Comparison of ENCODE assay signal across 10 mouse cellular contexts in the genomic region with DNA sequence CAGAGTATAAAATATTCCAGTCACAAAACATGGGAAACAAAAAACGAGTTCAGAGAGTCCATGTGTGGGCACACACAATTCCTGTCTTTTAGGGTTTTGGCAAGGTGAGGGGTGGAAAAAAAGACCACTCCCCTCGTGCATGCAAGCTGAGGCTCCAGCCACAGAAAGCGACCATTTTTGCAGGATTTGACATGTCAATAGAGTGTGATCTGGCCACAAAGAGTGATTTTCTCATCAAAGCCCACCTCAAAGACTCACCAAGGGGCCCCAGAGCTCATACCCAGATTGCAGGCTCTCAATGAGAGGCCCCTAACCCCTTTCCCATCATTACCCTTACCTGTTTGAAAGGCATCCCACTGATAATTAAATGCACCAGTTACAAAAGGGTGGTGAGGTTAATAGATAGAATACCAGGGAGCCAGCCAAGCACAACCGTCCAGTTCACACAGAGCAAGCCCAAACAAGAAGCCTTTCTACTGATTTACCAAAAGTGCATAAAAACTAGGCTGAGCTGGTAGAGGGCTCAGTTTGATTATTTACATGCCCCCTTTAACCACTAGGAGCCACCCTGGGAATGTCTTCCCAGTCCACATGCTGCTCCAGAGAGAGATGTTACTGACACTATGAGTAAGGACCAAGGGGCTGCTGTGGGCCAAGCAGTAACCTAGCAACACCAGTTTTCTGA. TPM values are rescaled to one million over a fixed set of nuclear protein-coding genes. Genes with fewer than 3 reads are reported as not detected.
A peak's percentile ranks its signal among the peaks of the same experiment; 100 is the strongest.
DNase-seq lines count a peak whose midpoint lies in the region; ATAC-seq and TF ChIP-seq lines count a peak whose summit lies in the region.
"Had no signal": no experiment of that assay in that cellular context is flagged by ENCODE, and none has a peak within 500 bp of the region (broad histone marks: within the 10 kb centered on the region; RNA-seq: fewer than 3 reads in every experiment).

No protein-coding gene starts in this region.

- H3K79me2 ChIP-seq in myocyte (ENCODE audit: control insufficient read depth, insufficient read depth), result peaks cover 73% of the 10 kb centered on the region

- H3K36me3 ChIP-seq in heart, embryonic 10.5 days, result peaks cover 15% of the 10 kb centered on the region
- H3K36me3 ChIP-seq in embryonic facial prominence, embryonic 11.5 days (replicated peaks; ENCODE audit: control insufficient read depth, insufficient read depth, low read depth, low read length), result no peaks in the 10 kb centered on the region
- peaks cover 4% of the 10 kb centered on the region for H3K36me3 ChIP-seq in myocyte (ENCODE audit: control insufficient read depth, insufficient read depth)

- H3K27ac ChIP-seq in heart, embryonic 10.5 days, result 0 out of 2 replicates have a peak overlapping the region, but pooled peaks have one; percentile 32
- no peak overlapping the region for H3K27ac ChIP-seq in embryonic facial prominence, embryonic 11.5 days (replicated peaks; ENCODE audit: low read depth, low read length)

- DNase-seq in heart, embryonic 10.5 days (ENCODE audit: low spot score), result no peak
- no peak for DNase-seq in heart, postnatal 10 days
- DNase-seq in embryonic facial prominence, embryonic 11.5 days (ENCODE audit: low spot score), result peak; percentile 51
- peak; percentile 28 for DNase-seq in kidney, adult 18-20 months
- DNase-seq in adrenal gland, adult 18-20 months (ENCODE audit: low spot score in 2 of 2), result no peak
- DNase-seq in layer of hippocampus, adult 8-10 months (ENCODE audit: low spot score in 2 of 2), result no peak
- no peak for DNase-seq in adrenal gland, postnatal 25 days
- DNase-seq: adrenal gland, adult 8-10 months had no signal

- no peaks in the 10 kb centered on the region for H3K27me3 ChIP-seq in heart, embryonic 10.5 days (ENCODE audit: insufficient read depth, poor library complexity, severe bottlenecking)
- H3K27me3 ChIP-seq in embryonic facial prominence, embryonic 11.5 days (ENCODE audit: control insufficient read depth, insufficient read depth, low read length), result no peaks in the 10 kb centered on the region
- no peaks in the 10 kb centered on the region for H3K27me3 ChIP-seq in myocyte (ENCODE audit: control insufficient read depth, insufficient read depth, insufficient read length)

- H3K4me1 ChIP-seq in heart, embryonic 10.5 days, result peaks cover 66% of the 10 kb centered on the region
- peaks cover 3% of the 10 kb centered on the region; the same call in 1 of the 2 replicates for H3K4me1 ChIP-seq in embryonic facial prominence, embryonic 11.5 days (ENCODE audit: control insufficient read depth, insufficient read depth, low read length)

- no peak overlapping the region for H3ac ChIP-seq in myocyte (ENCODE audit: control insufficient read depth, insufficient read length)

- ATAC-seq in embryonic facial prominence, embryonic 11.5 days (replicated peaks; ENCODE audit: insufficient number of reproducible peaks, low FRiP score, low TSS enrichment, low read depth), result 0 out of 2 replicates have a peak, but pooled peaks have one; percentile 34
- ATAC-seq: intestine, embryonic 16.5 days had no signal

- no peak overlapping the region; the same call in 1 of the 2 replicates for H3K4me2 ChIP-seq in embryonic facial prominence, embryonic 11.5 days (ENCODE audit: low read depth, low read length)
- peak overlapping the region; percentile 28 for H3K4me2 ChIP-seq in myocyte (ENCODE audit: low read depth)

- no peaks in the 10 kb centered on the region for H3K9me3 ChIP-seq in heart, embryonic 10.5 days
- no peaks in the 10 kb centered on the region for H3K9me3 ChIP-seq in embryonic facial prominence, embryonic 11.5 days (replicated peaks; ENCODE audit: control insufficient read depth, low read length)

- intact Hi-C loops in heart, postnatal 10 days (cut with DNase I), result loop anchor here (5.0 to 10.0 kb wide), 3 partner anchors 113 to 464 kb away; no protein-coding TSS in a partner anchor

- H3K9ac ChIP-seq in embryonic facial prominence, embryonic 11.5 days (replicated peaks; ENCODE audit: low read length), result no peak overlapping the region

- 0 out of 2 replicates have a peak overlapping the region, but pooled peaks have one; percentile 8 for H3K4me3 ChIP-seq in heart, embryonic 10.5 days
- no peak overlapping the region for H3K4me3 ChIP-seq in embryonic facial prominence, embryonic 11.5 days (ENCODE audit: low read depth, low read length)
- no peak overlapping the region for H3K4me3 ChIP-seq in myocyte

- WGBS in heart, embryonic 10.5 days, result 65% methylated on average over 4 of the region's 4 CpGs
- 30% methylated on average over 4 of the region's 4 CpGs for WGBS in embryonic facial prominence, embryonic 11.5 days

- no peak for TF ChIP-seq POLR2A in myocyte (IDR thresholded peaks at IDR 0.05; ENCODE audit: insufficient read length, low read depth)

TF ChIP-seq in myocyte, 11 proteins besides CTCF, POLR2A, EP300 and RAD21:
- TF ChIP-seq MYOD1 (IDR thresholded peaks at IDR 0.05; ENCODE audit: control insufficient read depth in 1 of 3, insufficient read length in 2 of 3, low read depth in 2 of 3), result no peak

RNA-seq across cellular contexts. Expression of gene Jag1, which starts 6.1 kb away (rescaled TPM):
- polyA plus RNA-seq in heart, embryonic 10.5 days (2016; fragmentation: Nextera tagmentation; extraction: Ambion mirVana), result 21.6 and 23.2 TPM in 2 replicates
- total RNA-seq in heart, postnatal 10 days (2021), result 10 to 100 TPM; 17.9 to 20.6 TPM
- polyA plus RNA-seq in embryonic facial prominence, embryonic 11.5 days (2014; fragmentation: Nextera tagmentation; extraction: Ambion mirVana), result 14.2 and 15.8 TPM in 2 replicates
- 17.9 TPM for polyA plus RNA-seq in myocyte (2012; fragmentation: generic; extraction: Trizol)
- 10 to 100 TPM; 11.3 to 11.9 TPM for total RNA-seq in adrenal gland, adult 18-20 months (2021)
- 10 to 100 TPM; 10.0 to 11.6 (median 10.9) TPM for total RNA-seq in layer of hippocampus, adult 8-10 months (2022)
- total RNA-seq in adrenal gland, postnatal 25 days (2021), result 12.1 and 14.9 TPM in 2 replicates

Comparison
In these comparisons a context has a peak if more than half of its experiments do, and no peak if none do; other contexts are left out.
1. DNase-seq: peak in embryonic facial prominence, embryonic 11.5 days (single experiment) and kidney, adult 18-20 months (single experiment); none in heart, embryonic 10.5 days (single experiment), heart, postnatal 10 days (0 of 2), adrenal gland, adult 18-20 months (0 of 2), layer of hippocampus, adult 8-10 months (0 of 2) and adrenal gland, postnatal 25 days (single experiment).